Mouse (Mus musculus) liver, adult 2 months (tissue): ENCODE results near the gene Brwd1. TPM values are rescaled to one million over a fixed set of nuclear protein-coding genes. Genes with fewer than 3 reads are reported as not detected.

Source experiments
- DNase-seq: peaks from one replicate; pipeline ENCODE4 v3.0.0-alpha.2; 2011; ENCODE audit warnings: low read depth, low spot score; ENCODE audit errors: extremely low read depth
- H3K27ac ChIP-seq: fragments of 200-500 bp; replicated peaks from 2 replicates; pipeline ENCODE4 v1.5.1; 2012; ENCODE audit warnings: low read depth, mild to moderate bottlenecking, control low read depth, inconsistent platforms, low read length; ENCODE audit not compliant: insufficient read depth
- H3K27me3 ChIP-seq: fragments of 200-500 bp; 2 replicates; pipeline ENCODE4 v1.6.1; 2012; ENCODE audit warnings: mild to moderate bottlenecking, moderate library complexity, low read length, inconsistent platforms; ENCODE audit not compliant: control insufficient read depth, insufficient read depth
- H3K36me3 ChIP-seq: fragments of 200-500 bp; 2 replicates; pipeline ENCODE4 v1.6.1; 2012; ENCODE audit warnings: low read length, inconsistent platforms; ENCODE audit not compliant: control insufficient read depth, insufficient read depth
- H3K4me1 ChIP-seq: fragments of 200-500 bp; 2 replicates; pipeline ENCODE4 v1.6.1; 2011; ENCODE audit warnings: low read length; ENCODE audit not compliant: control insufficient read depth, insufficient read depth
- H3K4me3 ChIP-seq: fragments of 200-500 bp; 2 replicates; pipeline ENCODE4 v1.5.1; 2011; ENCODE audit warnings: low read depth, mild to moderate bottlenecking, control low read depth, low read length, moderate library complexity; ENCODE audit not compliant: insufficient read depth
- H3K79me2 ChIP-seq: fragments of 200-500 bp; 2 replicates; pipeline ENCODE4 v1.6.1; 2012; ENCODE audit warnings: inconsistent platforms, mild to moderate bottlenecking, low read length, moderate library complexity; ENCODE audit not compliant: control insufficient read depth, insufficient read depth
- H3K9ac ChIP-seq: fragments of 200-500 bp; 2 replicates; pipeline ENCODE4 v1.6.1; 2012; ENCODE audit warnings: low read depth, mild to moderate bottlenecking, control low read depth, inconsistent platforms, low read length
- CTCF ChIP-seq: fragments of 200-500 bp; IDR thresholded peaks from 2 replicates; pipeline ENCODE4 v1.5.1; 2011; ENCODE audit warnings: low read depth, low read length, control low read depth
- POLR2A ChIP-seq: fragments of 200-500 bp; IDR thresholded peaks from 2 replicates; pipeline ENCODE4 v1.6.1; 2011; ENCODE audit warnings: low read length, control low read depth; ENCODE audit not compliant: insufficient read depth; ENCODE audit errors: extremely low read depth
- WGBS: fragments of 180-500 bp; shearing (Covaris S2); methylation state at CpG from one replicate; pipeline ENCODE4 v1.1.7; 2018; 5-methylcytosine and 5-hydroxymethylcytosine counted together
- polyA plus RNA-seq: library from polyadenylated mRNA; depleted of rRNA; stranded (reverse); fragments of >200 nt; gene quantifications from 2 replicates; pipeline ENCODE4 v1.2.3, GENCODE M21; 2012
- total RNA-seq: library from RNA; depleted of rRNA; stranded (reverse); fragments of >200 nt; gene quantifications from 2 replicates; pipeline ENCODE4 v1.2.3, GENCODE M21; 2014

Gene Brwd1
- total and polyA plus RNA-seq, 2 experiments: 12.3 to 59.8 TPM

- peak overlapping the region; percentile 83 for H3K9ac ChIP-seq
- H3K4me3 ChIP-seq: peak overlapping the region; percentile 72
- peaks cover 31% of the 10 kb centered on the region; the same call in 1 of the 2 replicates for H3K79me2 ChIP-seq
- no peaks in the 10 kb centered on the region; the same call in 1 of the 2 replicates for H3K36me3 ChIP-seq
- TF ChIP-seq CTCF (no peak), POLR2A (no peak)
- peak; percentile 89 for DNase-seq
- H3K27ac ChIP-seq: peak overlapping the region; percentile 92
- 4% methylated on average over 20 of the region's 20 CpGs for WGBS
- H3K27me3 ChIP-seq: no peaks in the 10 kb centered on the region
- H3K4me1 ChIP-seq: peaks cover 1% of the 10 kb centered on the region; the same call in 1 of the 2 replicates
Measured at GRCm38 (mm10) chr16:96083179-96083646, 887 bp upstream of the Brwd1 start.

GRCm38 (mm10) chr16:96081742-96082241, 534 bp downstream of the Brwd1 start:
- peak overlapping the region; percentile 97 for H3K27ac ChIP-seq
- H3K9ac ChIP-seq: peak overlapping the region; percentile 97
- peaks cover 37% of the 10 kb centered on the region for H3K79me2 ChIP-seq
- peak; percentile 65 for DNase-seq
- no peaks in the 10 kb centered on the region; the same call in none of the 2 replicates for H3K36me3 ChIP-seq
- peak overlapping the region; percentile 90 for H3K4me3 ChIP-seq
- H3K27me3 ChIP-seq: no peaks in the 10 kb centered on the region
- H3K4me1 ChIP-seq: peaks cover 1% of the 10 kb centered on the region; the same call in 1 of the 2 replicates
- TF ChIP-seq POLR2A (no peak), CTCF (no peak)
- WGBS: under 1% methylated on average over 68 of the region's 68 CpGs

DNA sequence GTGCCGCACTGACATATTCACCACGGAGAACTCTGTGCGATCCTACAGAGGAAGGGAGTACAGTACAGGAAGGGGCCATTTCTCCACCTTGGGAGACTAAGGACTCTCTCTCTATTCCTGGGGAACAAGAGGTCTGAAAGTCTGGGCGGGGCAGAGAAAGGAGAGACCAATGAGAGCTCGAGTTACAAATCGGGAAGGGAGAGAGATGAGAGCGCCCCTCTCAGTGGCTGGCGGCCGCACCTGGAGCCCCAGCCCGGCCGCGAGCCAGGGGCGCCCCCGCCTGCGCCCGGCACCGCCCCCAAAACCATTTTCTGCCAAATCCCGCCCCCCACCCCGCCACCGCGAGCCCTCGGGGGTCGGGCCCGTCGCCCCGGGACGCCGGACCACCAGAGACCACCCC, 995 bp downstream of the Brwd1 start:
- Histone ChIP-seq H3K79me2 (peaks cover 37% of the 10 kb centered on the region), H3K4me1 (peaks cover 1% of the 10 kb centered on the region; the same call in 1 of the 2 replicates), H3K36me3 (no peaks in the 10 kb centered on the region; the same call in none of the 2 replicates), H3K9ac (peak overlapping the region; percentile 97), H3K4me3 (peak overlapping the region; percentile 90), H3K27me3 (no peaks in the 10 kb centered on the region), H3K27ac (peak overlapping the region; percentile 97)
- under 1% methylated on average over 28 of the region's 28 CpGs for WGBS
- peak; percentile 72 for DNase-seq
- TF ChIP-seq POLR2A: no peak
- TF ChIP-seq CTCF: no peak

GRCm38 (mm10) chr16:96080524-96080923, 1.8 kb downstream of the Brwd1 start:
- no peak overlapping the region for H3K9ac ChIP-seq
- no peak overlapping the region for H3K4me3 ChIP-seq
- 82% methylated on average over 7 of the region's 7 CpGs for WGBS
- H3K27me3 ChIP-seq: no peaks in the 10 kb centered on the region
- peaks cover 1% of the 10 kb centered on the region; the same call in 1 of the 2 replicates for H3K4me1 ChIP-seq
- DNase-seq: no peak
- no peak for TF ChIP-seq POLR2A
- TF ChIP-seq CTCF: no peak
- peaks cover 37% of the 10 kb centered on the region for H3K79me2 ChIP-seq
- no peak overlapping the region for H3K27ac ChIP-seq
- H3K36me3 ChIP-seq: peaks cover 5% of the 10 kb centered on the region

DNA sequence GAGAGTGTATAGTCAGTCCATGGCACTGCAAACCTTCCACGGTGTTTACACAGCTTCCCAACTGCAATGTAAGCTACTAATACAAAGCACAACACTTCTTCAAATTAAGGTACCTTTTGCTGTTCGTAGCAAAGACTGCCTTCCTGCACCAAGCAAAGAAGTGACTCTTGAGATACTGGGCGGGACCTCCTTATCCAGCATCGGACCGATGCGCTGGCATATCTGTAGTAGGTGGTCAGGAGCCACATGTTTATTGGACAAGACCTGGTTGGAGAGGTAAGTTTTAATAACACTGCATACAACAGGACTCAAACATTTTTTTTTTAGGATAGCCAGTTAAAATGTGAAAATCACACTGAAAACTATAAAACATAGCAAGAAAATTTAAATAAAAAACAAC, 14.0 kb downstream of the Brwd1 start:
- H3K4me1 ChIP-seq: no peaks in the 10 kb centered on the region
- no peaks in the 10 kb centered on the region for H3K27me3 ChIP-seq
- peaks cover 7% of the 10 kb centered on the region; the same call in 1 of the 2 replicates for H3K79me2 ChIP-seq
- TF ChIP-seq CTCF: no peak
- no peak for TF ChIP-seq POLR2A
- H3K9ac ChIP-seq: no peak overlapping the region
- H3K27ac ChIP-seq: no peak overlapping the region
- no peak for DNase-seq
- H3K4me3 ChIP-seq: no peak overlapping the region
- WGBS: 94% methylated on average over 6 of the region's 6 CpGs
- H3K36me3 ChIP-seq: peaks cover 49% of the 10 kb centered on the region

DNA sequence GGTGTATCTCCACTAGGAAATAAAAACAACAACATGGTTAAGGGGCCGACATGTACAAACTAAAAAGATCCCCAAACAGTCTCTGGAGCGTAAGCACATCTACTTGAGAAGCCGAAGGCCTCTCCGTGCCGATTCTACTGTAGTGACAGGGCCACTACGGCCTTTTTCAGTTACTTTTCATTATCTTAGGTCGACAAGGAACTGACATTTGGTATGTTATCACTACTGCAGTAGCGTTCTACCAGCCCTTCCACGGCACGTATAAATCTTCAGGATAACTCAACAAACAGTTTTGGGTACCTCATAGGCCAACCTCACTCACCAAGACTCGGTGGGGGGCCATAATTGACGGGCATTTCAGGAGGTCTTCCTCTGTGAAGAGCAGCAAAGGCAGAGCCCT, 16.2 kb downstream of the Brwd1 start:
- no peaks in the 10 kb centered on the region for H3K4me1 ChIP-seq
- DNase-seq: no peak
- no peak overlapping the region for H3K9ac ChIP-seq
- no peak overlapping the region for H3K4me3 ChIP-seq
- H3K36me3 ChIP-seq: peaks cover 60% of the 10 kb centered on the region
- H3K79me2 ChIP-seq: peaks cover 4% of the 10 kb centered on the region; the same call in 1 of the 2 replicates
- H3K27me3 ChIP-seq: no peaks in the 10 kb centered on the region
- TF ChIP-seq POLR2A: no peak
- no peak for TF ChIP-seq CTCF
- H3K27ac ChIP-seq: no peak overlapping the region
- 94% methylated on average over 12 of the region's 12 CpGs for WGBS
